Mouse (Mus musculus): Measurements from ENCODE around the gene Strap.

GRCm38 (mm10) chr6:137789658-137790057, 54.8 kb downstream of the Strap start:
- TF ChIP-seq CTCF (IDR thresholded peaks at IDR 0.05; ENCODE audit: low read depth) = no peak
- no peak for TF ChIP-seq EP300 (optimal IDR thresholded peaks at IDR 0.05)

Measured in stomach, postnatal 0 days (tissue).